Mouse (Mus musculus) forelimb bud, embryonic 11.5 days (tissue): ENCODE results near the gene Kif5a.
"Not testable (repeated sequence)": the region's sequence is repeated elsewhere in the genome, so short reads cannot be mapped to it uniquely, and the experiment has no call there.

Experiments
- DNase-seq: peaks from one replicate; pipeline ENCODE4 v3.0.0-alpha.2; 2012; ENCODE audit warnings: low read depth, low spot score

Gene Kif5a

DNA sequence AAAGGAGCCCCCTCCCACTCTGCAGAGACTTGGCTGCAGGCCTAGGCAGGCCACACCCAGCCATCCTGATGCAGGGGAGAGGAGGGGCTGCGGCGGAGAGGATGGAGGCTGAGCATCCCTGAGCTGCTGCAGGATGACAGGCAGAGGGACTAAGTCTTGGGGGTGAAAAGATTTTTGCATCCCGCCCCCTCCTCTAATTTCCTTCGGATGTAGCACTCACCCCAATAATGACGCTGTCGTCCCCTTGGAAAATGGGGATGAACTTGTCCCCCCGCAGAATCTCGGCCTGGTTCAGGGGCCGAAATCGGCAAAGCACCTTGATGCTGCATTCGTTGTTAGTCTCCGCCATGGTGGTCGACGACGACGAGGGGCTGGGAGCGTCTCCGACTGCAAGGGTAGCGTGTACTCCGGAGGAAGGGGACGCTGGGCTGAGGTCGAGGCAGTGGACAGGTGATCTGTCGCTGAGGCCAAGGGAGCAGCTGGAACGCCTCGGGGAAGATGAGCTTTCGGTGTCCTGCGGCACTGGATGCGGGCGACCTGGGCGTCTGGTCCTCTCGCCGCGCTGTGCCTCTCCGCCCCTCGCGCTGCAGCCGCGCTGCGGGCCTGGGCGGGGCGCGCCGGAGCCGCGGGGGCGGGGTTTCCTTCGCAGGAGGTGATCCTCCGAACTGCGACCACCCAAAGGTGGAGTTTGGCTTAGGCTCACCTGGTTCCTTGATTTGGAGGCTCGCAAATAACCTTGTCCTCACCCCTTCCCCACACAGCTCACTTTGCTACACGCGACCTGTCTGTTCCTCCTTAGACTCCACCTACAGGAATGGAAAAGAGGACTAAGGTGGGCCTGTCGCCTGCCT lies at the start of gene Kif5a:
Gene Kif5a (minus strand): TSS at position 801 of the 851 bp plus-strand sequence.
- DNase-seq, result no peak

DNA sequence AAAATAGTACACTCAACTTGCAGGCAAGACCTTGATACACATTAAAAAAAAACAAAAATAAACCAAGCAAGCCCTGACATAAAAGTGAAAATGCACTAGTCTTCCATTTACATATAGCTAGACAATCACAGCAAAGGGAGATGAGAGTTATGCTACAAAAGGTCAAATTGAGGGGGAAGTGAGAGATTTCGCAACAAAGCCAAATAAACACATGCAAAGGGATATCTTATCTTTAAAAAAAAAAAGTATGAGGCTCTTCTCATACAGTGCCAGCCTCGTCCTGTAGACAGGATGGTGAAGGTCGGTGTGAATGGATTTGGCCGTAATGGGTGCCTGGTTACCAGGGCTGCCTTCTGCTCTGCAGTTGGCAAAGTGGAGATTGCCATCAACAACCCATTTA lies 49.7 kb upstream of the Kif5a start:
- DNase-seq, result no peak

DNA sequence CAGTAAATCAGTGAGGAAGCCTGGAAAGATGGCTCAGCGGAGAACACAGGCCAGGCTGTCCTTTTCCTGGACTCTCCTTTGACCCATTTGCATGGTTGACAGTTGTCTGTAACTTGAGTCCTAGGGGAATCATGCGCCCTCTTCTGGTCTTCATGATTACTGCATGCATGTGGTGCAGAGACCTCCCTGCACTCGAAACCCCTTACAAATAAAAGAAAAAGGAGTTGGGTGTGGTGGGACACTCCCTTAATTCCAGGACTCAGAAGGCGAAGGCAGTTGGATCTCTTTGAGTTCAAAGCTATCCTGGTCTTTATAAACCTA lies 49.2 kb upstream of the Kif5a start:
- peak; percentile 94 for DNase-seq

DNA sequence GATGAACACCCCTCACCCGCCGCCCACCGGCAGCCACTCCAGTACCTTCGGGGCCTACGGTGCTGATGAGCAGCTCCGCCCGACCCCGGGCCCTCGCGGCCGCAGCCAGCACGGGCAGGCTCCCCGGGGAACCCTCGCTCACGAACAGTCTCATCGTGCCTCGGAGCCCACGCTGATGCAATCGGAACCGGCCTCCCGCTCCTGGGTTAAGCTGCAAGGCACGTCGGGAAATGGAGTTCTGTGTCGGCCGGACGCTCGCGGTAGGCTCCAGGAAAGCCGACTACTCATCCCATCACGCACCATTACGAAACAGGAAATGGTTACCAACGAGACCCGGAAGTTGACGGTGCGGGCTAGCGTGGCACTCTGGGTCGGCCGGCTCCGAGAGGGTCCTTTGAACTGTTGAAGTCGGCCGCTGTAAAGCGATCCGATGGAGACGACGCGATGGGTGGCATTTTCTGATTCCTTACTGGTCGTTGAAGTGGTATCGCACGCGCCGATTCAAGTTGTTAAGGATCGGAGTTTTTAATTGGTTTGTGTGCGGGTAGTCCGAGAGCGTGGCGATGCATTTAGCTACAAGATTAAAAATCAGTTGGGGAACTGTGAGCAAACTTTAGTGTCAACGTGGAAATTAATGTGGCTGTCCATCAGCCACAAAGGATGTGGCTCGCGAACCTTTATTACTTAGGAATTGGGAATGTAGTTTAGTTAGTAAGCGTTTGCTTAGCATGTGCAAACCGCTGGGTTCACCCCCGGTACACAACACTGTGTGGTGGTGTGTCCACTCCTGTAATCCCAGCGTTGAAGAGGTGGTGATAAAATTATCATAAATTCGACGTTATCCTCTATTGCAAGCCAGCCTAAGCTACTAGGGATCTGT lies 48.6 kb upstream of the Kif5a start, which contains the start of gene Mars:
Gene Mars (minus strand): TSS at position 311 of the 880 bp plus-strand sequence.
- DNase-seq, result peak; percentile 94

DNA sequence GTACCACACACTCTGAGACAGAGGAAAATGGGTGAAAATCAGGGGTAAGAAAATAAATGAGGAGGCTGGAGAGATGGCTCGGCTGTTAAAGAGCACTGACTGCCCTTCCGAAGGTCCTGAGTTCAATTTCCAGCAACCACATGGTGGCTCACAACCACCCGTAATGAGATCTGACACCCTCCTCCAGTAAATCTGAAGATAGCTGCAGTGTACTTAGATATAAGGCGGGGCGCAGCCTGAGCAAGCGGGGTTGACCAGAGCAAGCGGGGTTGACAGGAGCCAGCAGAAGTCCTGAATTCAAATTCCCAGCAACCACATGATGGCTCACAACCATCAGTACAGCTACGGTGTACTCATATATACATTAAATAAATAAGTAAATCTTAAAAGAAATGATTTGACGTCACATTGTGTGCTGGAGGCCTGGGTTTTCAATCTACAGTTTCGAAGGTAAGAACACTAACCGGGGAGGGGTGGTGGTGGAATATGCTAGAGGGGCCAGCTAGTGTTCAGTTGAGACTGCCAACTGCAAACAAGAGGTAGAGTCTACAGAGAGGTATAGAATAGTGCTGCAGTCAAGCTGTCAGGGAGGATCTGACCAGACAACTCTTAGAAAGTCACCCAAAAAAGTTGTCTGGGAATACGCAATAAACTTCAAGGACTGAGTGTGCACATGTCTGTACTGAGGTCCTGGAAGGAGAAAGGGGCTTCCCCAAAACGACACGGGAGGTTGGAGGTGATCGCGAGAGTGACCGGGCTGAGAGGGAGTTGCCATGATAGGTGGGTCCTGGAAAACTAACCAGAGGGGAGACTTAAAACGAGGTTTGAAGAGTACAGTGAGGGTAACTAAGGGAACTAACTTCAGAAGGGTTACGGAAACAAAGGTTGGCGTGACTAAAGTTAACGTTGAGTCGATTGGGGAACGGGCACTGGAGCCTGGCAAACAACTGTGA lies 47.7 kb upstream of the Kif5a start:
- DNase-seq, result peak; percentile 48

DNA sequence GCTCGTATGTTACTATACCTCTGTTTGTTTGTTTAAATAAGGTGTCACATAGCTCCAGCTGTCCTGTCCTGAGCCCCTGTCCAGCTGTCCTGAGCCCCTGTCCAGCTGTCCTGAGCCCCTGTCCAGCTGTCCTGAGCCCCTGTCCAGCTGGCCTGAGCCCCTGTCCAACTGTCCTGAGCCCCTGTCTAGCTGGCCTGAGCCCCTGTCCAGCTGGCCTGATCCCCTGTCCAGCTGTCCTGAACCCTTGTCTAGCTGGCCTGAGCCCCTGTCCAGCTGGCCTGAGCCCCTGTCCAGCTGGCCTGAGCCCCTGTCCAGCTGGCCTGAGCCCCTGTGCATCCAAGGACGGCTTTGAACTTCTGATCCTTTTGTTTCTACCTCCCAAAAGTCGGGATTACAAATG lies 46.0 kb upstream of the Kif5a start:
- not testable (repeated sequence) for DNase-seq

DNA sequence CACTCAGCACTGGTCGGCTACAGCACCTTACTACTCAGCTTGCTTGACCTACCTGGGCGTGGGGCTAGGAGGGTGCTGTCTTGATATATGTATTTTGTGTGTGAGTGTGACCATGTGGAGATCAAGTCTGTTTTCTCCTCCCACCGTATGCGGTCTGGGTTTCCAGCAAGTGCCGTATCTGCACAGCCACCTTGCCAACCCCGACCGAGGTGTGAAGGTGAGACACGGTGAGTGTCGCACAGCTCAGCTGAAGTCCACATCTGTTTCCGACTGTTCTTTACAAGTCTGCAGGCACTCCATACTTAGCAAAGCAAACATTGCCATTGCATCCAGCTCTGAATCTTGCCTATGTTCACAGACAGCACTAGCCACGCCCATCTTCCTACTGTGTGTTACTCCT lies 40.0 kb upstream of the Kif5a start:
- no peak for DNase-seq

DNA sequence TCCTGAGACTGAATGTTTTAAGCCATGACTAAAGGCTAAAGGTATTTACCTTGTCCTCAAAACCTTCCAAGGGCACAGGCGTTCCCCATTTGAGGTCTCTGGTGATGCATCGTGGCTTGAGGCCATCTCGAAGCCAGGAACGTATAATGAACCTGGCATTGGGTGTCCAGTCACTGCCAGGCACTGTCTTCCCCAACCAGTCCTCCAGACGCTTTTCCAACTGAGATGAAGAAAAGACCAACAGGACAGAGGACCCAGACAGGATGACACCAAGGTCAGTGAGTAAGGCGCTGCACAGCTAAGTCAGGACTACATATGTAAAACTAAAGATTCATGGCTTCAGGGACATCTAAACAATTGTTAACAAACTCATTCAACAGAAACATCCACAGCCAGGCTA lies 37.2 kb upstream of the Kif5a start:
- DNase-seq, result no peak

DNA sequence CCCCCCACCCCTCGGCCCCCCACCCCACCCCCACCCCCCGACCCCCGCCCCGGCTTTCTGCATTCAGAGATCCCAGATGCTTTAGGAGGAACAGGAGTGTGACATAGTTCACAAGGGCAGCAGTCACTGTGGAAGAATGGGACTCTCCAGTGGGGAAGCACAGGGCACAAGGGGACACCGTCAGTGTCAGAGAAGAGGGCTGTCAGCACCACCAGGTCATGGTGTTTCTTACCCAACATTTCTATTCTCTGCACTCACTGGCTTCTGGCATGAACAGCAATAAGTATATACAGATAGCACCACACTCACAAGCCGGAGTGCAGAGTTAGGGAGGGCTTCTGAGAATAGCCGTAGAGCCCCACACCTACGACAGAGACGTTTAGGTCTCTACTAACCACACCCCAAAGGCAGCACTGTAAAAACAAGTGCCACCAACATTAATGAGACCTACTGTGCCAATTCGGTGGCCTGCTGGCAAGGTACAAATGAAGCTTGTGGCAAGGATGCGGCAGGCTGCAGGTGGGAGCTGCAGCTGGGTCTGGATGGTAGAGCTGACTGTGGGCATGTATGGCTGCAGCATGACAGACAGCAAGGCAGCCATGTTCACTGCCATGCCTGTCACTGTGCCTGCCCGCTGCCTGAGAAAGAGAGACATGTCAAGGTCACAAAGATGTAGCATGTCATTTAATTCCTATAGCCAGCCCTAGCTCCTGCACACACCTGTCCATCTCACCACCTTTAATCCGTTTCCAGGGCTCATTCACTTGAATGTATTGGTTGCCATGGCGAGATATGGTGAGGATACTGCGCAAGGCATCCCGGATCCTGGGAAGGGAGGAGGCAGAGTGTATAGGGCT lies 34.1 kb upstream of the Kif5a start:
- DNase-seq, result no peak

DNA sequence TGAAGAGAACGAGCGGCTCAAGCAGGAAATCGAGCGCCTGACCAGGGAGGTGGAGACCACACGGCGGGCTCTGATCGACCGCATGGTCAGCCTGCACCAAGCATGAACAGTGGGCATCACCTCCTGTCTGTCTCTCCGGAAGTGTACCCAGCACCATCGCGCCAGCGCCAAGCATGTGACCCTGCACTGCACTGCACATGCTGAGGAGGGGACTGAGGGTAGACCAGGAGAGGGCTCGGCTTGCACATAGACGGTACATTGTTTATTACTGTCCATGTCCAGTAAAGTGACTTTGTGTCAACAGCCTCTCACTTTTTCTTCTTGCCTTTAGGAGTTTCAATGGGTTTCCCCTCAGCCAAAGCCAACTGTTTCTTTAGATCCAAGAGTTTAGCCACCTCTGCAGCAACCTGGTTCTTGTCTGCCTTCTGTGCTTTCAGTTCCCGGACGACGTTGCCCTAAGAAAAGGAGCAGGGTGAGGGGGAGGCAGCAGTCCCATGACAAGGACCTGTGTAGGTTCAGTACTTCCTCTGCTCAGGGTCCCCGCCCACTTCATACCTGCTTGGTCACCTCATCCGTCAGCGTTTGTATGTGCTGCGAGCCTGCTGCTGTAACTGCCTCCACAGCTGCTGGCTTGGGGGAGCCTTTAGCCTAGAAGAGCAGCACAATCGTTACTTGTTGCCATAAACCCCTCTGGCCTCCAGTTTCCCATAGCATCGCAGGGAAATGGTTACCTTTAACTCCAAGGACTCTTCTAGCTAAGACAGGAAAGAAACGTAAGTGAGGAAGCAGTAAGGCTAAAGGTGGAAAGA lies 33.0 kb upstream of the Kif5a start:
- no peak for DNase-seq

DNA sequence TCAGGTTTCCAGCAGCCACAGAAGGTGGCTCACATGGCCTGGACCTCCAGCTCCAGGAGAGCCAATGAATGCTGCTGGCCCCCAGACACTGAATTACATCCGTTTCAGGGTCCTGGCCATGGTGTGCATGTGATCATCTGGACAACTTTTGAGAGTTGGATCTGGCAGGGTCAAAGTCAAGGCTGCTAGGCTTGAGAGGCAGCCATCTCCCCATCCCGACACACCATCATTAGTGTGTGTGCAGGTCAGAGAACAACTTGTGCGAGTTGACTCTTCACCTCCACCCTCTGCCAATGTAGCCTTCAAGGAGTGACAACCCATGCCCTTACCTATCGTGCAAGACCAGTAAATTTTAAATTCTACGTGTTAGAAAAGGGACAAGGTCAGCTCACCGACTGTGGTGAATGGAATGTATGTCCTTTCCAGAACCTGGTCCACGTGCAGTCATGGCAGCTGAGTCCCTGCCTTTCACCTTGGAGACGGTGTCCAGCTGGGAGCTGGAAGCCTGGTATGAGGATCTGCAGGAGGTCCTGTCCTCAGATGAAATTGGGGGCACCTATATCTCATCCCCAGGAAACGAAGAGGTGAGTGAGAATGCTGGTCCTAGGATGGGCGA lies 31.9 kb upstream of the Kif5a start:
- no peak for DNase-seq

DNA sequence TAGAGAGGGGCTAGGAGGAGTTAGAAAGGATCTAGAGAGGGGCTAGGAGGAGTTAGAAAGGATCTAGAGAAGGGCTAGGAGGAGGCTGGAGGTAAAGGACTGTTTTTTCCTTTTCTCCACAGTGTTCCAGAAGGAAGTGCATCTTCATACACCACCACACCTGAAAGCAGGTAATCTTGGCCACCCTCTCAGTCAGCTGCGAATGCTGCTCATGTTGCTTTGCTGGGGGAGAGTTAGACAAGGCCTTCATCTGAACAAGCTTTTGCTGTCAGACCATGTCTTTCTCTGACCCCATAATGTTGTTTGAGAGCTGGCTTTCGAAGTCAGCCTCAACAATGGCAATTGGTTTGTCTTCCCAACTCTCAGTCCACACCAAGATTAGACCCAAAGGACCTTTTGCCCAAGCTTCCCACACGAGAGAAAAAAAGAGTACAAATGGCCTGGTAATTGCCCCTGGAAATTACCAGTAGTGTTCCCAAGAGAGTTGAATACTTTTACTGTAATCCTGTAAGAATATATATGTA lies 30.5 kb upstream of the Kif5a start:
- DNase-seq, result no peak

DNA sequence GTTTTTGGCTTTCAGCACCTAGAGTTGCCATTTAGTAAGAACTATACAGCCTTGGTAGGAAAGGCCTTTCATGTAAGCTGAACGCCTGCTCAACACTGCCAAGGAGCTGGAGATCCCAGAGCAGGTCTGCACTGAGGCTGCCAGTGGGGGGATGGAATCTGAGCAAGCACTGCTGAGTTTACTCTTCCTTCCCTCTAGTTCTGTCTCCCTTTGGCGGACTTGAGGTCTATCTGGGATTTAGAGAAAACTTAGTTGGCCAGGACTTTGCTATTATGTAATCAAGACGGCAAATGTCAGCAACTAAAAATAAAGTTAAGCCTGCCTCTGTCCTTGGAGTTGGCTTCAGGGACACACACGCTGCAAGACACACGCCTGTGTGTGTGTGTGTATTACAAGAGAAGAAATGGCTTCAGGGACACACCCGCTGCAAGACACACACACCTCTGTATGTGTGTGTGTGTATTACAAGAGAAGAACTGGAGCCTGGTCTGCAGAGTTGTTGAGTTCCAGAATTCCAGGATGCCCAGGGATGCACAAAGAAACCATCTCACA lies 29.9 kb upstream of the Kif5a start:
- no peak for DNase-seq

DNA sequence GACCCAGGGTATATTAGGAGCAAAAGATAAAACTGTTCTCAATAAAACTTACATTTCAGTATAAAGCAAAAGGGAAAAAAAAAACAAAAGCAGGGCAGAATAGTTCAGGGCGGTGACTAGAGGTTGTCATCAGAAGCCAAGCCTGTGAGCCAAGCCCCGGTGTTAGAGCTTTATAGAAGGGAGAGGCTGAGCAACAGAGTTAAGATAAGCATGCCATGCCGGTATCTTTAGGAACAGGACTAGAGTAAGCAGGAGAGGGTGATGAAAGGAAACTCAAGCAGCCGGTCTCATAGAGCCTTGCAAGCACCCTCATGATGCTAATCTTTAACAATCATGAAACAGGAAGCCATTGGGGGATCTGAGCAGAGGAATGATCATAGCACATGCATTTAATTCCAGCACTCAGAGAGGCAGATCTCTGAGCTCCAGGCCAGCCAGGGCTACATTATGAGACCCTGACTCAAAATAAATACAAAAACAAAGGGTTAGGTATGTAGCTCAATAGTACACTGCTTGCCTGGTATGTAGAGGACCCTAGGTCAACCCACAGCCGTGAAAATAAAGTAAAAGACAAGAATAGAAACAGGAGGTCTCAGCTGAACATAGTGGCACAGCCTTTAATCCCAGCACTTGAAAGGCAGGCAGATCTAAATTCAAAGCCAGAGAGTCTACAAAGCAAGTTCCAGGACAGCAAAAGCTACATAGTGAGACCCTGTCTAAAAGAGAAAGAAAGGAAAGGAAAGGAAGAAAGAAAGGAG lies 28.9 kb upstream of the Kif5a start:
- no peak for DNase-seq

DNA sequence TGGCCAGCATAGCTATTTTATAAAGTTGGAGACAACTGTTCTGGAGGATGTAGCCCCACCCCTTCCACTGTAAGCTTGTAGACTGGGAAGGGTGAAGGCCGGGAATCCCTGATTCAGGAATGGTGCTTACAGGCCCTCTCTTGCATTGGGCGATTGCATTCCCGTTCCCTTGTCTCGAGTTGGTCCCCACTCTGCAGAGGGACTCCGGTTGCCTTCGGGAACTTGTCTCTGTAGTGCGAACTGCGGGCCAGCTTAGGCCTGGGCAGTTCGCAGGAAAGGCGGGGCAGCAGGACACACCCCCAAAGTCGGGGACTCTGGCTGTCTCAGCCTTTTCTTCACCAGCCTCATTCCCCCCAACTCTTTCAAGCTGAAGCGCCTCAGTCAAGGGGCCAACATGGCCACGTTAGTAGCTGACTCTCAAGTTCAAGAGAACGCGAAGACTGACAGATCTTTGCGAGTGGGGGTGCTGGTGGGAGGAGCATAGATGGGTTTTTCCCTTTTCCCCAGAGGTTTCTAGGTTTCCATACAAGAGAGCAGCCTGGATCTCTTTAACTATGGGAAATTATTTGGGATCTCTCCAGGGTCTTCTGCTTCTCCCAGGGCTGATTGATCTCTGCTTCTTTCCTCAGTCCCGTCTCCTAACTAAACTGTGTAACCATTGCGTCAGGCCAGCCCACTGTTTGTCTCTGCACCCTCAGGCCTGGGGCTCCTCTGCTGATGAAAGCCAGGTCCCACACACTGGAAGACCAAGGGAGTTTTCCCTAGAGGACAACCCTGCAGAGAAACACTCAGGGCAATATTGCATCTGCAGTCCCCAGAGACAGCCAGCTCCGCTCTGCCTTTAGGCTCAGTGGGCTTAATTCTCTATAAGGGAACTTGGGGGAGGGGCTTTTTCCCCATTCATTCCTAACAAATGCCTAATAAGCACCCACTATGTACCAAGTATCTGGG lies 28.1 kb upstream of the Kif5a start:
- no peak for DNase-seq

DNA sequence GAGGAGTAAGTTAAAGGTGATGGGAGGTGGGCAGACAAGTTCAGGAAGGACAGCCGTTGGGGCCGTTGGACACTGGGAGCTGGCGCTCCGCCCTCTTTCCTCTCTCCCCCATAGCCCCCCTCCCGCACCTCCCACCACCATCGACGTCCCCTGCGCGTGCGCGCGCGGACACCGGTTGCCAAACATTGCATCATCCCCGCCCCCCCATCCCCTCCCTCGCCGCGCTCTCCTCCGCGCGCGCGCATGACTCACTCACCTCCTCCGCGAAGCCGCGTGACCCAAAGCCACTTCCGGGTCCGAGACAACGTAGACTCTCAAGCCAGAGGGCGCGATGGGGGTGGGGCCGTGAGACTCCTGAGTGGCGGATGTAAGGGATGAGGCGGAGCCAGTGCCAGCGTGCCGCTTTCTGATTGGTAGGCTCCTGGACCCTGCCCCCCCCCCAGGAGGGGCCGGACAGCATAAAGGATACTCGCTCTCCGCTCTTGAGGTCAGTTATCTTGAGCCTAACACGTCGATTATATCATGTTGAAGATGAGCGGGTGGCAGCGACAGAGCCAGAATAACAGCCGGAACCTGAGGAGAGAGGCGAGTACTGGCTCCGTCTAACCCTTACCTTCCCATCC lies 27.3 kb upstream of the Kif5a start:
- DNase-seq, result peak; percentile 99
